Mouse (Mus musculus): ENCODE results near the gene Hyou1. TPM values are rescaled to one million over a fixed set of nuclear protein-coding genes. Genes with fewer than 3 reads are reported as not detected.

The Hyou1 gene
- 69.6 TPM for polyA plus RNA-seq (2015; fragmentation: Illumina TruSeq; extraction: RNeasy Lipid Tissue Mini Kit (QIAGEN cat#74804); ENCODE audit: insufficient read depth, low read depth, low replicate concordance)

GRCm38 (mm10) chr9:44379054-44379834 is at the start of gene Hyou1:
Hyou1 (plus strand) TSS chr9:44379490.

GRCm38 (mm10) chr9:44334396-44335330 is 44.6 kb upstream of the Hyou1 start, which contains the start of gene H2afx:
H2afx (plus strand) TSS chr9:44334694.

GRCm38 (mm10) chr9:44343781-44344421 is 35.4 kb upstream of the Hyou1 start, which contains the start of gene Hmbs:
Hmbs (minus strand) TSS chr9:44344228.

GRCm38 (mm10) chr9:44361190-44361917 is 17.9 kb upstream of the Hyou1 start, which contains the start of gene Vps11:
Vps11 (minus strand) TSS chr9:44361670.

GRCm38 (mm10) chr9:44396684-44397411 is 17.6 kb downstream of the Hyou1 start, which contains the start of gene Slc37a4:
Slc37a4 (plus strand) TSS chr9:44396852.

GRCm38 (mm10) chr9:44406906-44407751 is 27.8 kb downstream of the Hyou1 start, which contains the start of the genes Rps25 and Trappc4:
Rps25 (plus strand) TSS chr9:44407139.
Trappc4 (minus strand) TSS chr9:44407600.

GRCm38 (mm10) chr9:44418519-44419385 is 39.5 kb downstream of the Hyou1 start, which contains the start of gene Ccdc84:
Ccdc84 (minus strand) TSS chr9:44418569.

GRCm38 (mm10) chr9:44440961-44441360 is 61.7 kb downstream of the Hyou1 start, which contains the start of gene Foxr1:
Foxr1 (minus strand) TSS chr9:44441136.

Other genes with a start within 250 kb of the Hyou1 start
- 20.3 TPM for gene Mcam, start 245.0 kb upstream of the Hyou1 start, polyA plus RNA-seq (2015; fragmentation: Illumina TruSeq; extraction: RNeasy Lipid Tissue Mini Kit (QIAGEN cat#74804); ENCODE audit: insufficient read depth, low read depth, low replicate concordance)
- 3.7 TPM for gene Cbl, start 145.4 kb upstream of the Hyou1 start, polyA plus RNA-seq (2015; fragmentation: Illumina TruSeq; extraction: RNeasy Lipid Tissue Mini Kit (QIAGEN cat#74804); ENCODE audit: insufficient read depth, low read depth, low replicate concordance)
- gene Ccdc153, start 138.8 kb upstream of the Hyou1 start, polyA plus RNA-seq (2015; fragmentation: Illumina TruSeq; extraction: RNeasy Lipid Tissue Mini Kit (QIAGEN cat#74804); ENCODE audit: insufficient read depth, low read depth, low replicate concordance) = not detected
- gene Pdzd3, start 128.0 kb upstream of the Hyou1 start, polyA plus RNA-seq (2015; fragmentation: Illumina TruSeq; extraction: RNeasy Lipid Tissue Mini Kit (QIAGEN cat#74804); ENCODE audit: insufficient read depth, low read depth, low replicate concordance) = not detected
- gene Nlrx1, start 110.9 kb upstream of the Hyou1 start, polyA plus RNA-seq (2015; fragmentation: Illumina TruSeq; extraction: RNeasy Lipid Tissue Mini Kit (QIAGEN cat#74804); ENCODE audit: insufficient read depth, low read depth, low replicate concordance) = 1.5 TPM
- gene Abcg4, start 90.9 kb upstream of the Hyou1 start, polyA plus RNA-seq (2015; fragmentation: Illumina TruSeq; extraction: RNeasy Lipid Tissue Mini Kit (QIAGEN cat#74804); ENCODE audit: insufficient read depth, low read depth, low replicate concordance) = not detected
- gene Hinfp, start 73.8 kb upstream of the Hyou1 start, polyA plus RNA-seq (2015; fragmentation: Illumina TruSeq; extraction: RNeasy Lipid Tissue Mini Kit (QIAGEN cat#74804); ENCODE audit: insufficient read depth, low read depth, low replicate concordance) = 6.1 TPM
- 7.6 TPM for gene C2cd2l, start 59.2 kb upstream of the Hyou1 start, polyA plus RNA-seq (2015; fragmentation: Illumina TruSeq; extraction: RNeasy Lipid Tissue Mini Kit (QIAGEN cat#74804); ENCODE audit: insufficient read depth, low read depth, low replicate concordance)
- gene Dpagt1, start 53.5 kb upstream of the Hyou1 start, polyA plus RNA-seq (2015; fragmentation: Illumina TruSeq; extraction: RNeasy Lipid Tissue Mini Kit (QIAGEN cat#74804); ENCODE audit: insufficient read depth, low read depth, low replicate concordance) = 13.7 TPM
- gene H2afx, start 44.8 kb upstream of the Hyou1 start, polyA plus RNA-seq (2015; fragmentation: Illumina TruSeq; extraction: RNeasy Lipid Tissue Mini Kit (QIAGEN cat#74804); ENCODE audit: insufficient read depth, low read depth, low replicate concordance) = 5.7 TPM
- gene Hmbs, start 35.3 kb upstream of the Hyou1 start, polyA plus RNA-seq (2015; fragmentation: Illumina TruSeq; extraction: RNeasy Lipid Tissue Mini Kit (QIAGEN cat#74804); ENCODE audit: insufficient read depth, low read depth, low replicate concordance) = 13.2 TPM
- 10.4 TPM for gene Vps11, start 17.8 kb upstream of the Hyou1 start, polyA plus RNA-seq (2015; fragmentation: Illumina TruSeq; extraction: RNeasy Lipid Tissue Mini Kit (QIAGEN cat#74804); ENCODE audit: insufficient read depth, low read depth, low replicate concordance)
- gene Slc37a4, start 17.4 kb downstream of the Hyou1 start, polyA plus RNA-seq (2015; fragmentation: Illumina TruSeq; extraction: RNeasy Lipid Tissue Mini Kit (QIAGEN cat#74804); ENCODE audit: insufficient read depth, low read depth, low replicate concordance) = 13.2 TPM
- gene Rps25, start 27.6 kb downstream of the Hyou1 start, polyA plus RNA-seq (2015; fragmentation: Illumina TruSeq; extraction: RNeasy Lipid Tissue Mini Kit (QIAGEN cat#74804); ENCODE audit: insufficient read depth, low read depth, low replicate concordance) = 701 TPM
- 19.2 TPM for gene Trappc4, start 28.1 kb downstream of the Hyou1 start, polyA plus RNA-seq (2015; fragmentation: Illumina TruSeq; extraction: RNeasy Lipid Tissue Mini Kit (QIAGEN cat#74804); ENCODE audit: insufficient read depth, low read depth, low replicate concordance)
- gene Ccdc84, start 39.1 kb downstream of the Hyou1 start, polyA plus RNA-seq (2015; fragmentation: Illumina TruSeq; extraction: RNeasy Lipid Tissue Mini Kit (QIAGEN cat#74804); ENCODE audit: insufficient read depth, low read depth, low replicate concordance) = 37.6 TPM
- not detected for gene Foxr1, start 61.6 kb downstream of the Hyou1 start, polyA plus RNA-seq (2015; fragmentation: Illumina TruSeq; extraction: RNeasy Lipid Tissue Mini Kit (QIAGEN cat#74804); ENCODE audit: insufficient read depth, low read depth, low replicate concordance)
- gene Upk2, start 75.5 kb downstream of the Hyou1 start, polyA plus RNA-seq (2015; fragmentation: Illumina TruSeq; extraction: RNeasy Lipid Tissue Mini Kit (QIAGEN cat#74804); ENCODE audit: insufficient read depth, low read depth, low replicate concordance) = not detected
- gene Bcl9l, start 103.3 kb downstream of the Hyou1 start, polyA plus RNA-seq (2015; fragmentation: Illumina TruSeq; extraction: RNeasy Lipid Tissue Mini Kit (QIAGEN cat#74804); ENCODE audit: insufficient read depth, low read depth, low replicate concordance) = 7.3 TPM
- gene Cxcr5, start 182.4 kb downstream of the Hyou1 start, polyA plus RNA-seq (2015; fragmentation: Illumina TruSeq; extraction: RNeasy Lipid Tissue Mini Kit (QIAGEN cat#74804); ENCODE audit: insufficient read depth, low read depth, low replicate concordance) = not detected
- 16.2 TPM for gene Ddx6, start 225.4 kb downstream of the Hyou1 start, polyA plus RNA-seq (2015; fragmentation: Illumina TruSeq; extraction: RNeasy Lipid Tissue Mini Kit (QIAGEN cat#74804); ENCODE audit: insufficient read depth, low read depth, low replicate concordance)

Data from pancreas, adult 10 weeks (tissue).